Mouse (Mus musculus) cerebellum, postnatal 10 days (tissue): ENCODE data around the gene Sdhc.
A peak's percentile ranks its signal among the peaks of the same experiment; 100 is the strongest.
"Not testable (repeated sequence)": the region's sequence is repeated elsewhere in the genome, so short reads cannot be mapped to it uniquely, and the experiment has no call there.

Experiments used
- DNase-seq, 2 experiments: peaks; one replicate each; pipeline ENCODE4 v3.0.0; 2021; ENCODE audit warnings: mixed read lengths in 2 of 2

Sdhc gene

DNA sequence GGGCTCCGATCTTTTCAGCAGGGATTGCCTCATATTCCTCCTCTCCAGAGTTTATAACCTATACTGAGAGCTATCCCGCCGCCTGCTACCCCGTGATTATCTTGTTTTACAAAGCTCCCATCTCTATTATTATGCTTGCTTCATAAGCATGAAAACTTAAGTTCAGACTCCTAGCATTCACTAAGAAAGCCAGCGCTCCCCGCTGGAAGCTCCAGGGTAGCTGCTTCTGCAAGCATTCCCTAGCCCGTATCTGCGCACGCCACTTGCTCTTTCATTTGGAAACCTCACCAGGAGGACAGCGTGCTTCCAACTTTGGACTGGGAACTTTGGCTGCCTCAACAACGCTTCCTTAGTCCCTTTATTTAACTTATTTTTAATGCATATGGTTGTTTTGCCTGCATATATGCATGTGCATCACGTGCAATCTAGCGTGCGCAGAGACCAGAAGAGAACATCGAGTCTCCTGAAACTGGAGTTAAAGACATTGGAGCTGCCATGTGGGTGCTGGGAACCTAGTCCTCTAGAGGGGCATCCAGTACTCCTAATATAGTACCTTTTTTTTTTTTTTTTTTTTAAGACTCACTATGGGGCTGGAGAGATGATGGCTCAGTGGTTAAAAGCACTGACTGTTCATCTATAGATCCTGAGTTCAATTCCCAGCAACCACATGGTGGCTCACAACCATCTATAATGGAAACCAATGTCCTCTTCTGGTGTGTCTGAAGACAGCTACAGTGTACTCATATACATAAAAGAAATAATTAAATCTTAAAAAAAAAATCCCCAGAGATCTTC, 38.4 kb downstream of the Sdhc start:
- DNase-seq: peak; percentile 43 to 47

DNA sequence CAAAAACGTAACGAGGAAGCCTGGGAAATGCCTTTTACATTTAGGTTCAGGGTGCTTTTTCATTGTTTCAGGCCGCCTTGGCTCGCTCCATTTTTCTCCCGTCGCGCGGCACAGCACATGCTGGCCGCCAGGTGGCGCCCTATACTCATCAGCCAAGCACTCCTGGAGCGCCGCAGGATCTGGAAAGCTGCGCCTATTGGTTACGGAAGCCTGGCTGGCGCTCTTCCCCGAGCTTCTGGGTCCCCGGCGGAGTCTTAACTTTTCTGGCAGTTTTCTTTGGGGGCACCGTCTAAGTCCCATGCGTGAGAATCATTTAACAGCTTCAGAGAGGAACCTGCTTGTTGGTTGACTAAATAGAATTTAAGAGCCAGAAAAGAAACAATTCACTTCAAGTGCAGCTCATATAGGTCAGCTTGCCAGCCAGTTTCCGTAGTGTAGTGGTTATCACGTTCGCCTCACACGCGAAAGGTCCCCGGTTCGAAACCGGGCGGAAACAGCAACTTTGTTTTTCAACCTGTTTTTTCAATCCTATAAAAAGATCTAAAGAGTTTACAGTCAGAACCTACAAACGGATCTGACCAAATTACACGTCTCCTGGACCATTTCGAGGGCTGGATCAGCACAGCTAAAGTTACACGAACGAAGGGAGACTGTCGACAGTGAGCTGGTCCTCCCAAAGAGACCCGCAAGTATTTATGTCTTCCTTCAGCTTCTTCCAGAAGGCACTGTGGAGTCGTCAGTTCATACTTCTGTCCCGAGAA, 39.2 kb downstream of the Sdhc start:
- DNase-seq: peak; percentile 97

DNA sequence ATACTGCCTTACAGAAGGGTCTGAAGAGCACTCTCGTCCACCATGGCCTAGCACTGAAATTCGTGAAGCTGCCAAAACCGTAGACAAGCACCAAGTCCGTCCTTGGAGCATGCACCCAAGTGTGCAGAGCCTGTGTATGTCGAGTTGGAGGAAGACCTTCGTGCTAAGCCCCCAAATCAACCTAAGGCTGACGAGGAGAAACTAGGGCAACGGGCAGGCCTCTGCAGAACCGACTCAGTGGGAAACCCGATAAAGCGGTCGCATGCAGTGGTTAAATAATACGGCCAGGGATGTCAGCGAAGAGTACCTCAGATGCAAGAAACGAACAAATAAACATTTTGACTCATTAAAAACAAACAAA, 39.8 kb downstream of the Sdhc start:
- DNase-seq: no peak

DNA sequence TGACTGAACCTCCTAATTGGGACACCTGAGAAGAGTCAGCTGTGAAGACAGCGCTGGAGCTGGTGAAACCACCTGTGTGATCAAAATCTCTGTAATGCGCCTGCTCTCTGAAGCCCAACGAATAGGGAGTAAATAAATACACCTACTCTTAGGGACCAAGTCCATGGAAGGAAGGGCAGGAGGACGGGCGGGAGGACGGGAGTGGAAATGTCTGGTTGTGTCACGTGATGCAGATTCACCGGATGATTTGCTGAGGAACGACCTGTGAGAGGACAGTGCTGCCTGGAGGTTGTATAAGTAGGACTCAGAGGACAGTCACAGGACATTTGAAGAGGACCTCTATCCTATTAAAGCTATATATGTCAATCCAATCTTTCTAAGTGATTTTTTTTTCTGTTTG, 40.8 kb downstream of the Sdhc start:
- peak in 1 of 2 experiments; percentile 23 for DNase-seq

DNA sequence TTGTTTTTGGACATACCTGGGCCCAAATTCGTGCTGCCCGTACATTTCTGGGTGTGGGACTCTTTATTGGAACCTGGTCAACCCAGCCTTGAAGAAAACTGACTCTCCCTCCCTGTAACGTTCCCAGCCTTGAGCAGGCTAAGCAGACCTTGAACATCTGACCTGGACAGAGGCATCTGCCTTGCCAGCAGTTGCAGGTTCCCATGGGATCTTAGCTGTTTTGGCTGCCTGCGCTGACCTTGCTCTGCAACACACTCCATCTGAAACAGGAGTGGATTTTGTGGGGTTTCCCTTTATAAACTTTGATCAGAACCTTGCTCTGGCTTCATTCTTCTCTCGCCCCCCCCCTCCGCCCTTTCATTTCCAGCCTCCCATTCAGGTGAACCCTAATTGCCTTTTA, 45.2 kb downstream of the Sdhc start:
- no peak for DNase-seq

DNA sequence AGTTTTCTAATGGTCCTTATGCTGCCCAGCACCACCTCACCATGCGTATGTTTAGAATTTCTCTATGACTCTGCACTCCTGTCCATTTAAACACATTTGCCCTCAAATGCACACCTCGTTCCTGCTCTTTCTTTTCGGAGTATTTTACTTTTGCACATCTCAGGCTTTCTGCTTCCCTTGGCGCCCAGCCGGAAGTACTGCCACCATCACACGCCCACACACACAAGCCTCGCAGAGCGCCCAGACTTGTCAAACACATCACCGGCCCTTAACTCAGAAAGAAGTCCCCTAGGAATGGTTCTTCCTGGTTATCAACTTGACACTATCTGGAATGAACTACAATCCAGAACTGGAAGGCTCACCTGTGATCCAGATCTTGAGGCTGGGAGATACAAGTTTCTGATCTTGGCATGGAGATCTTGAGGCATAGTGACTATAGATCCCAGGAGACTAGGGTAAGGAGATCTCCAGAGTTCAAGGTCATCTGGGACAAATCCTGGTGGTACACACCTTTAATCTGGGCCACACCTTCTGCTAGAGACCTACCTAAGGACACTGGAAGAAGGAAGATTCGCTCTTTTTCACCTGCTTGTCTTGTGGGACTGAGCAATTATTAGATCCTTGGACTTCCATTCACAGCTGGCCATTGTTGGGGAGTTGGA, 47.1 kb downstream of the Sdhc start:
- DNase-seq: peak in 1 of 2 experiments; percentile 44

DNA sequence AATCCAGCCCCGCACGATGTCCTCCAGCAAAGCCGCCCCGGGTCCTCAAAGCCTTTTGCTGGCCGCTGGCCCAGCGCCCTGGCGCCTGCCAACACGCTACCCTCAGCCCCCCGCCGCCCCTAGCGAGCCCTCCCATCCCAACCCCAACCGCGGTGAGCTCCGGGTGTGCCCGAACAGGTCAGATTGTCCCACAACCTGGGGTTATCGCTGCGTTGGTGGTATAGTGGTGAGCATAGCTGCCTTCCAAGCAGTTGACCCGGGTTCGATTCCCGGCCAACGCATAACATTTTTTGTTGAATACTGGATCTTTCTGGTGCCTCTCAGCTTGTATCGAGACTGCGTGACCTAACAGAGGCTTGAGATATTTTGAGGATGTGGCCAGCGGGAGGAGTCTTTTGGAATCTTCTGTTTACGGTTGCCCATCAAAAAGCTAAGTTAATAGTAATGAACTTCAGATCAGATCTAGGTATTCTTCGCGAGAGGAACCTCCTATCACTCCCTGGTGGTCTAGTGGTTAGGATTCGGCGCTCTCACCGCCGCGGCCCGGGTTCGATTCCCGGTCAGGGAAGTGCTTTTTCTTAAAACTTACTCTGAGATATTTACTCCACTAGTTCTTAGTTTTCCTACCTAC, 47.7 kb downstream of the Sdhc start:
- DNase-seq: peak; percentile 91 to 92

DNA sequence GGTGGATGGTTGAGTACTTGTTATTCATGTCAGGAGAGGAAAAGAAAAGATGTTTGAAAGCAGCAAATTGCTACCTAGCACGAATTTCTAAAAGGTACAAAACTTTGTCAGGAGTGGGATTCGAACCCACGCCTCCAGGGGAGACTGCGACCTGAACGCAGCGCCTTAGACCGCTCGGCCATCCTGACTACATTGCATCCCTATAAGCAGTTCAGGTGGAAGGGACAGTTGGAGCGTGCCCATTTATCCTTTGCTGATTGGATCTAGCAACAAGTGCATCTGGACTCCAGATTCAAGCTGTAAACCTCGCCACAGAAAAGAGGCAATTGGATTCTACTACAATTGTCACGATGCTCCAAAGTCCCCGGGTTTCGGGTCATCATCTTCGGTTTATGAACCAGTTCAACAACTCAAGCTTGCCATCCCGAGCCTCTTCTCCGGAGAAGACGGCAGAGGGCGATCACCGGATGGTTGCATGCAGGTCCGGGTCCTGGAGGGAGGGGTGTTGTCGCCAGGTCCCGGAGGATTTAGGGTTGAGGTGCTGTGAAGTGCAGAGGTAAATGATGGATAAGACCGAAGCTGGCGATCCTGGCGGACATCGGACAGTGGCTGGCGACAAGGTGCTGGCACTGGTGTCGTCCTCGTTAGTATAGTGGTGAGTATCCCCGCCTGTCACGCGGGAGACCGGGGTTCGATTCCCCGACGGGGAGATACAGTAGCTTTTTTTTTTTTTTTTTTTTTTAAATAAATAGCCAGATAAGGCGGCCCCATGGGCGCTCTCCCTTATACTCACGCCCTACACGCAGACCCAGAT, 48.5 kb downstream of the Sdhc start:
- DNase-seq: peak; percentile 94 to 95

DNA sequence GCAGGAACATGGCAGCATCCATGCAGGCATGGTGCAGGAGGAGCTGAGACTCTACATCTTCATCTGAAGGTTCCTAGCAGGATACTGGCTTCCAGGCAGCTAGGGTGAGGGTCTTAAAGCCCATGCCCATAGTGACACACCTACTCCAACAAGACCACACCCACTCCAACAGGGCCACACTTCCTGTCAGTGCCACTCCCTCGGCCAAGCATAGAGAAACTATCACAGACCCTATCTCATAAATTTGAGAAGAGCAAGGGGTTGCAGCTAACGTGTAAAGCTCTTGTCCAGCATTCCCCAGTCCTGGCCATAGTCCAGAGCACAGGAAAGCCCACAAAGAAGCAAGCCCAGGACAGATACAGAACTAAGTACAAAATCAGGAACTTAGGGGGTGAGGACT, 49.4 kb downstream of the Sdhc start:
- peak in 1 of 2 experiments; percentile 20 for DNase-seq

DNA sequence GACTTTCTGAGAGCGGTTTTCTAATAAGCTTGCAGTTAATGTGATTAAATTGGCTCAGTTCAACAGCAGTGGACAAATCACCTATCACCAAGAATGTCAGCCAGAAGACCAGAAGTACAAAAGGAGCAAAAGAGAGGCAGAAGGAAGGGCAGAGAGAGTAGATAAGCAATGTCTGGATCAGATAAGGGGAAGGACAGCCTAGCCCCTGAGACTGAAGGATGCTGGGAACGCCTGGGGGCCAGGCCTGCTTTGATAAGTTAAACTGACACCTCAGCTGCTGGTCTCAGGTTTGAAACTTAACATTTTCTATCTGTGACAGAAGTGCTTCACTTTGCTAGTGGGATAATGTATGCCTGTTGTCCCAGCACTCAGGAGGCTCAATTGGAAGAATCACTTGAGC, 52.8 kb downstream of the Sdhc start:
- DNase-seq: no peak

DNA sequence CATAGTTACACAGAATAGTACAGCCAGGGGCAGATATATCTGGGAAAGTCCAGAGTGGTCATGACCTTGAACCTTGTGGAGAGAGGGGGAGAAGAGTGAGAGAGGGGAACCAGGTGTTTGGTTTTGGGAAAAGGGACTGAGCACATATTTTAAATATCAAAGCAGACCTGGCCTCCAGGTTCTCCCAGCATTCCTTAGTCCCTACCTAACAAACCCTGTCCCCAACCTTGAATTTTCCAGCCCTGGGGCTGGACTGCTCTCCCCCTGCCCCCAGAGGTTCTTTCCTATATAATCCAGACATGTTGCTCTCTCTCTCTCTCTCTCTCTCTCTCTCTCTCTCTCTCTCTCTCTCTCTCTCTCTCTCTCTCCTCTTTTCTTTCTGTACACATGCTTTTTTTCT, 53.3 kb downstream of the Sdhc start:
- DNase-seq: no peak

DNA sequence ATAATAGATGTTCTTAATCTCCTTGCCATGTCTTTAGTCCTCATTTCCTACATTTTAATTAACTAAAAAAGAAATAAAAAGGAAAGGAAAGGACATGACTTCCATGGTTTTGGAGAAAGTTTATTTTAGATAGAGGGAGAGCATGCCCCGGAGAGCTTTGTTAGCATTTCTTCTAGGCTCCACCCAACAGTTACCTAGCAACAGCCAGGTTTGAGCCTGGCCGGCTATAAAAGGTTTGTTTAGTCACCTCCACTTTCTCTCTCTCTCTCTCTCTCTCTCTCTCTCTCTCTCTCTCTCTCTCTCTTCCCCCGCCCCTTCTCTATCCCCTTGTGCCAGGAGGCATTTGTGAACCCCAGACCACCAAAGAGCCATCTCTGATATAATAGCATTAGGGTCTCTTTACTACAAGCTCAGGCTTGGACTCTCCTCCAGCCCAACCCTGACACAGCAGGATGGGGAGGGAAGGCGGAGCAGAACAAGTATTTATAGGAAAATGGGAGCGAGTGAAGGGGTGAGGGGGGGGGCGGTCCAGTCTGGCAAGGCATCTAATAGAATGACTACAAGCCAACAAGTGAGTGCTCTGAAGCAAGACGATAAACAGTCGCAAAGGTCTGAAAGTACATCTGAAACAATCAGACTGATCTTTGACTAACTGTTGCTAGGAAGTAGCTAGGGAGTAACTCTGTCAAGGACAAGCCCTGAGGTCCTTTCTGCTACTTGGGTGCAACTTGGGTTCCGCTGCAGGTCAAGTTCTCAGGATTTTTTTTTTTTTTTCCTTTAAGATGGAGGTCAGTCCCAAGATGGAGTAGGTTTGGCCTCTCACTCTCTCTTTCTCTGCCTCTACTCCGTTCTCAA, 54.1 kb downstream of the Sdhc start:
- DNase-seq: no peak

DNA sequence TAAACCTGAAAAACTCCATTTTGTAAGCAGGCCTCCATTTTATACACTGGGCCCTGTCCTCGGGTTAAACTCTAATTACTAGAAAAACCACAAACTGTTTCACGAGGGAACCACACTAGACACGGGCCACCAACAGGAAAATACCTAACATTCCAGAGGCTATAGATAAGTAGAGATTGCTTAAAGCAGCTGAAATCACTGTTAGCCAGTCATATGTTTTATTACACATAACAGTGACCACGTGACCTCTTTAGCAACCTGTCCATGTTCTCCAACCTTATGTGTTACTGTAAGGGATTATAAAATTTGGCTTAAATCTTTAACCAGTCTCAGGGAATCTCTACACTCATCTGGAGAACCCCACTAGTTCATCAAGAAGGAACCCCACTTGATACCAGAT, 56.0 kb downstream of the Sdhc start:
- DNase-seq: no peak

DNA sequence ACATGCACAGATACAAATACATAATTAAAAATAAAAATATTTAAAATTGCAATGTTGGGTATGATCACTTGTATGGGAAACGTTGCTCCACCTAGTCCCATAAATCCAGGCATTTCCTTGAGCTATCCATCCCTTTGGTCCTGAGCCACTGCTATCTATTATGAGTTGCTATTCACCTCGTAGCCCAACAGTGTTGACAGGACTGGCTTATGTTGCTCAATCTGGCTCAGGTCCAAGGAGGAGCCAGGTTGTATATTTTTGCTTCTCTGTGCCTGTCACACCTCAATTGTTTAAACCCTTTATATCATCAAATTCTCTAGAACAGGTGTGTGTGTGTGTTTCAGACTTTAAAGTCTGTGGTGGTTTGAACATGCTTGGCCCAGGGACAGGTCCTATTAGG, 59.6 kb downstream of the Sdhc start:
- no peak for DNase-seq

DNA sequence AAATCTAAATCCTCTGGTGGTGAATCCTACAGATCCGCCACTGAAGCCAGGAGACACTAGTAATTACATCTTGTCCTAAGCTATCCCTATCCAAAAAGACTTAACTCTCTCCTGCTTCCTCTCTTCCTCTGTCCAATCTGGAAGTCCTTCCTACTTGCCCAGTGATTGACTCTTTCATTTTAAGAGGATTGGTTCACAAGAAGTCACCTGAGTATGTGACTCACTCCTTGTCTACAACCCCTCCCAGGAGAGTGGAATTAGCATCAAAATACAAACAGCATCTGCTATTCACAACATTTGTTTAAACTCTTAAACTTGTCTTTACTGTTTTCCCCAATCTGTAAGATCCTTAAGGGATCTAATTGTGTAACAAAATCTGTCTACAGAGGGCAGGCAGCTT, 60.5 kb downstream of the Sdhc start:
- DNase-seq: no peak

DNA sequence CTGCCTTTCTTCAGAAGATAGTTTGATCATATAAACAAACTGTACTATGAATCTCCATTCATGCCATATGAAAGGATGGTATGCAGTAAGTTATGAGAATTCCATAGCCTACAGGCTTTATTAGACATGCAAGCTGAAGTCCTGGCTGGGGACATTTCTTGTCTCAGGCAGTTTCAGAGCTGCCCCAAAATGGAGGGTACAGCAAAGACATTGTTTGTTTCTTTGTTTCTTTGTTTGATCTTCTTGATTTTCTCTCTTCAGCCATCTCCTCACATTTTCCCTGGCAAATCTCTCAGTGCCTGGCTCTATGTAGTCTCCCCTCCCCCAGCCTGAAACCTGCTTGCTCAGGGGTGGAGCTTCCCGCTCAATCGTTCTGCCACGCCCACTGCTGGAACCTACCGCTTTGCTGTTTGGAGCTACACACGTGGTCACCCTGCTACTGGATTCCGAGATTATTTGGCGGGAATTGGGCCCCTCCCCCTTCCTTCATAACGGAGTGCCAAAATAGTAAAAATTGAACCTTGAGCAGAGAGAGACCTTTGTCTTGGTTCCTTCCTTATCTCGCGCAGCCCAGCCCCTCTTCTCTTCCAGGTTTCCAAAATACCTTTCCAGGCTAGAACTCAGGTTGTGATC, 62.0 kb downstream of the Sdhc start:
- peak in 1 of 2 experiments; percentile 31 for DNase-seq

DNA sequence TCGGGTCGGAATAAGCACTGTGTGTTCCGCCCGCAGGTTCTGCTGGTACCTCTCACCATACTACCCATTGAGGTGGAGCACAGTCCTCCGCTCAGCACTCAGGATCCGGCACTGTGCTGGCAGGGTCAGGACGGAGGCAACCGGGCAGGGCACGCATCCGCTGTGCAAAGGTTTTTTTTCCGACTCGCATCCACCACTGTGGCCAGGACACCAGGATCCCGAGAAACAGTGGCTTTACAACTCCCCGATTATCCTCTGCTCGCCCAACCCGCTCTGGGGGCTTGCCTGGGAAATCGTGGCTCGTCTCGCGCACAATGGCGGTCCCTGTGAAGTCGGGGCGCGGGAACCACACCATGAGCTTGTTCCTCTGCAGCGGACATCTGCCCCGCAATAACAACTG, 64.7 kb downstream of the Sdhc start:
- peak in 1 of 2 experiments; percentile 17 for DNase-seq

DNA sequence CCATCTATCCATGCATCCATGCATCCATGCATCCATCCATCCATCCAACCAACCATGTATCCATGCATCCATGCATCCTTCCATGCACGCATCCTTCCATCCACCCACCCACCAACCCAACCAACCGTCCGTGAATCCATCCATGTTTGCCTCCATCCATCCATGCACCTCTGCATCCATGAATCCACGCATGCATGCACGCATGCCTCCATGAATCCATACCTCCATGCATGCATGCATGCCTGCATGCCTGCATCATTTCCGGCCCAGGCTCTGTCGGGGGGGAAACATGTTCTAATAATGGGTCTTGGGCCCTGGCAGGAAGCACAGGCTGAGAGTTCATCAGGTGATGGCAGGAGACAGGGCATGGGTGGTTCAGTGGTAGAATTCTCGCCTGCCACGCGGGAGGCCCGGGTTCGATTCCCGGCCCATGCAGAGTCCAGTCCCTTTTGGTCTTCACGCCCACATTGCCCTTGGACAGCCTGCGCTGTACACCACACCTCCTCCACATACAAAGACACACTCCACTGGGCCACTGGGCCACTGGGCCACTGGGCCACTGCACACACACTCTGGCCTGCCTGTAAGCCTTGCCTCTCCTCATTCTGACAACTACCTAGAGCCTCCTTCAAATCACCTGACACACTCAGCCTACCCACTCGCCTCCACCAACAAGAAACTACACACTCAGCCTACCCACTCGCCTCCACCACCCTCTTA, 68.7 kb downstream of the Sdhc start:
- DNase-seq: not testable (repeated sequence)

DNA sequence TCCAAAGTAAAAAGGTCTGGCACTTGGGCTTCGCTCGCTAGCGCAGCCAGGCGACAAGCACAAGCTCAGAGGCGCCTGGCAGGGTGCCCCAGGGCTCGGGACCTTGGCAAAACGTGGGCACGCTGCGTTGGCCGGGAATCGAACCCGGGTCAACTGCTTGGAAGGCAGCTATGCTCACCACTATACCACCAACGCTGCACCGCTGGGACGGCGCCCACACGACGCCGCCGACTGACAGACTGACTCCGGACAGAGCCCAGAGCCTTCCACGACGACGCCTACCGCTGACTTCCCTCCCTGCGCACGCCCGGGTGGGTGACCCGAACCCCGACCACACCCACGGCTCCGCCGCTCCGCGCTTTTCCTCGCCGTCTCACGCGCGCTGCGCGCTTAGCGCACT, 70.6 kb downstream of the Sdhc start:
- not testable (repeated sequence) for DNase-seq

DNA sequence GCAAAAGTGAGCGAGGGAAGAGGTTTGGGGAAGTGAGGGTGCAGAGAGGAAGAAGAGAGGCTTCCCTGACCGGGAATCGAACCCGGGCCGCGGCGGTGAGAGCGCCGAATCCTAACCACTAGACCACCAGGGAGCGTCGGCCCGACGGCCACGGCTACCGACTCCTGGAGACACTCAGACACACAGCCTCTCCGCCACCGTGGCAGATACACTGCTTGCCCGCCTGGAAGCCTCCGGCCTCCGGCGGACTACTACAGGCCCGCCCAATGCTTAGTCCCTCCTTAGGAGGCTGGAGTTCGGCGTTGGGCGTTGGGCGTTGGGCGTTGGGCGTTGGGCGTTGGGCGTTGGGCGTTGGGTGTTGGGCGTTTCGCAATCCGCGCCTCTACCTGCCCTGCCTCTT, 71.1 kb downstream of the Sdhc start:
- DNase-seq: not testable (repeated sequence)
